Mouse (Mus musculus) heart, adult 2 months (tissue): Measurements from ENCODE around the gene Rab31.

Experiments
- CTCF ChIP-seq: fragments of 200-600 bp; IDR thresholded peaks from 2 replicates; pipeline ENCODE4 v1.8.1; 2022; ENCODE audit warnings: antibody characterized with exemption, mild to moderate bottlenecking, moderate library complexity
- EP300 ChIP-seq: fragments of 200-500 bp; IDR thresholded peaks from 2 replicates; pipeline ENCODE4 v1.6.1; 2011; ENCODE audit warnings: low read depth, low read length, control low read depth; ENCODE audit not compliant: insufficient read depth
- POLR2A ChIP-seq: fragments of 200-500 bp; IDR thresholded peaks from 2 replicates; pipeline ENCODE4 v1.6.1; 2011; ENCODE audit warnings: mild to moderate bottlenecking, low read depth, low read length, control low read depth; ENCODE audit not compliant: insufficient read depth

DNA sequence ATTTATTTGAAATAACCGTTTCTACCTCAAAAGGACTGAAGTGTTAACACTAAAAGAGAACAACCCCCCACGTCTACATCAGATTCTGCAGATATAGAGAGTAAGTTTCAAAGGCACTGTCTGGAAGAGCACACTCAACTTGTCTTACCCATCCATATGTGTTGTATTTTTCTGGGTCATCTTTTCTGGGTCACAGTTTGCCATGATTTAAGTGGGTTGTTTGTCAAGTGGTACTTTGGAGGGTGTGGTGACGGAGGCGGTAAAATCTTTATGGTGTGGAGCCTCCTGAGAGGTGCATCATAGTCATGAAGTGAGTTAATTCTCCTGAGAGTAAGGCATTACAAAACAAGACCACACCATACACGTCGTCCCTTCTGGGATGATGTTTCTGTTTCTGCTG lies 147.0 kb downstream of the Rab31 start:
- TF ChIP-seq POLR2A (no peak), CTCF (no peak), EP300 (no peak)
